Mouse (Mus musculus) cerebellum, adult 11 months (tissue): ENCODE measurements around the gene Arhgef10l.

ENCODE experiments used
- DNase-seq: peaks from one replicate; pipeline ENCODE4 v3.0.0; 2022

The Arhgef10l gene

GRCm38 (mm10) chr4:140630651-140631241, 35.1 kb downstream of the Arhgef10l start:
- no peak for DNase-seq

- no peak for DNase-seq
Observed at GRCm38 (mm10) chr4:140630136-140630535, 35.7 kb downstream of the Arhgef10l start.

- no peak for DNase-seq
Observed at GRCm38 (mm10) chr4:140628971-140629370, 36.8 kb downstream of the Arhgef10l start.

- peak; percentile 80 for DNase-seq
Observed at GRCm38 (mm10) chr4:140628412-140628943, 37.3 kb downstream of the Arhgef10l start.

- no peak for DNase-seq
Observed at GRCm38 (mm10) chr4:140625651-140626525, 39.9 kb downstream of the Arhgef10l start.

GRCm38 (mm10) chr4:140624468-140625176, 41.2 kb downstream of the Arhgef10l start:
- DNase-seq, result no peak

GRCm38 (mm10) chr4:140624087-140624467, 41.7 kb downstream of the Arhgef10l start:
- no peak for DNase-seq

- no peak for DNase-seq
Observed at GRCm38 (mm10) chr4:140622819-140623218, 43.0 kb downstream of the Arhgef10l start.

- DNase-seq, result no peak
Observed at GRCm38 (mm10) chr4:140620496-140620895, 45.3 kb downstream of the Arhgef10l start.

- peak; percentile 54 for DNase-seq
Observed at GRCm38 (mm10) chr4:140617391-140618385, 48.1 kb downstream of the Arhgef10l start.

GRCm38 (mm10) chr4:140616894-140617293, 48.9 kb downstream of the Arhgef10l start:
- no peak for DNase-seq

- no peak for DNase-seq
Observed at GRCm38 (mm10) chr4:140616196-140616595, 49.6 kb downstream of the Arhgef10l start.

- DNase-seq, result no peak
Observed at GRCm38 (mm10) chr4:140615771-140616170, 50.0 kb downstream of the Arhgef10l start.

GRCm38 (mm10) chr4:140614553-140614952, 51.3 kb downstream of the Arhgef10l start:
- DNase-seq, result no peak

GRCm38 (mm10) chr4:140614145-140614544, 51.7 kb downstream of the Arhgef10l start:
- DNase-seq, result no peak

GRCm38 (mm10) chr4:140610841-140611609, 54.8 kb downstream of the Arhgef10l start:
- no peak for DNase-seq

- DNase-seq, result no peak
Observed at GRCm38 (mm10) chr4:140608228-140608720, 57.5 kb downstream of the Arhgef10l start.

- DNase-seq, result no peak
Observed at GRCm38 (mm10) chr4:140606779-140607178, 59.0 kb downstream of the Arhgef10l start.

- no peak for DNase-seq
Observed at GRCm38 (mm10) chr4:140606197-140606596, 59.6 kb downstream of the Arhgef10l start.

- DNase-seq, result no peak
Observed at GRCm38 (mm10) chr4:140605790-140606189, 60.0 kb downstream of the Arhgef10l start.

GRCm38 (mm10) chr4:140605247-140605646, 60.6 kb downstream of the Arhgef10l start:
- no peak for DNase-seq
